8 mouse cellular contexts compared by ENCODE assay signal in the genomic region with DNA sequence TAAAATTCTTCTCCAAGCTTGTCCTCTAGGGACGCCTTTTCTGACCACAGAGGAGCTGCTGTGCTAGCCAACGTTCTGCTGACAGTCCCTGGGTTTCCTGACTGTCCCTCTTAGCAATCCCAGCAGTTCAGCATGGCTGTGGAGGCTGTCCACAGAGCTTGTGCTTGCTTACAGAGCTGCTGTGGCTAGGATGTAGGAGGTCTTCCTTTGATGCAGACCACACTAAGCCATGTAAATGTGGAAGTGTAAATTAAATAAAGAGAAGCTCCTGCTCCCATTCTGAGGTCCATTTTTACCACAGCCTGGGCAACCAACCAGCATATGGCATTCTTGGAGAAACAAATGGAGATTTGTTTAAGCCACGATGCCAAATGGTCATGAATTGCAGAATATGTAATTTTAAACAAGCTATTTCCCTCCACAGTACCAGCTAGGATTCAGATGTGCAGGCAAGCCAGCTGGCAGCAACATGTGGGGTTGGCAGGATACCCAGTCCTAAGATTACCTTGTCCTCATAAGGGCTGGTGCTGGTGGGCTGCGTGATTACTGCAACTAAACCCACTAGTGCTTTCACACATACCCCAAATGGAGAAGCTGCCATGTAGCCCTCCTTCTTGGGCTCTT.
DNase-seq lines count a peak whose midpoint lies in the region; ATAC-seq and TF ChIP-seq lines count a peak whose summit lies in the region.

No protein-coding gene starts in this region.

- H3K27me3 ChIP-seq in intestine, embryonic 16.5 days (replicated peaks; ENCODE audit: control insufficient read depth, insufficient read depth, low read length) = no peaks in the 10 kb centered on the region
- no peaks in the 10 kb centered on the region for H3K27me3 ChIP-seq in intestine, postnatal 0 days (replicated peaks; ENCODE audit: control insufficient read depth, insufficient read depth, low read length)
- no peaks in the 10 kb centered on the region for H3K27me3 ChIP-seq in embryonic facial prominence, embryonic 10.5 days (replicated peaks; ENCODE audit: low read depth, poor library complexity, severe bottlenecking)
- no peaks in the 10 kb centered on the region for H3K27me3 ChIP-seq in hindbrain, embryonic 14.5 days (ENCODE audit: control insufficient read depth, insufficient read depth, low read length)

- no peaks in the 10 kb centered on the region for H3K36me3 ChIP-seq in intestine, embryonic 16.5 days (ENCODE audit: control insufficient read depth, insufficient read depth, low read length)
- H3K36me3 ChIP-seq in intestine, postnatal 0 days (ENCODE audit: control insufficient read depth, insufficient read depth) = no peaks in the 10 kb centered on the region
- peaks cover 4% of the 10 kb centered on the region; the same call in 1 of the 2 replicates for H3K36me3 ChIP-seq in embryonic facial prominence, embryonic 10.5 days (replicated peaks)
- H3K36me3 ChIP-seq in hindbrain, embryonic 14.5 days (replicated peaks; ENCODE audit: control insufficient read depth, insufficient read depth) = no peaks in the 10 kb centered on the region

- no peak overlapping the region for H3K4me3 ChIP-seq in intestine, embryonic 16.5 days (ENCODE audit: low read length)
- H3K4me3 ChIP-seq in intestine, postnatal 0 days (ENCODE audit: low read depth, low read length) = no peak overlapping the region
- no peak overlapping the region for H3K4me3 ChIP-seq in embryonic facial prominence, embryonic 10.5 days
- H3K4me3 ChIP-seq in hindbrain, embryonic 14.5 days (replicated peaks; ENCODE audit: low read length) = no peak overlapping the region

- H3K4me2 ChIP-seq in intestine, embryonic 16.5 days (ENCODE audit: low read depth, low read length) = no peak overlapping the region
- H3K4me2 ChIP-seq in intestine, postnatal 0 days (replicated peaks; ENCODE audit: low read depth) = no peak overlapping the region
- no peak overlapping the region for H3K4me2 ChIP-seq in hindbrain, embryonic 14.5 days (replicated peaks)

- no peaks in the 10 kb centered on the region for H3K9me3 ChIP-seq in intestine, embryonic 16.5 days (ENCODE audit: control insufficient read depth, low read length)
- no peaks in the 10 kb centered on the region for H3K9me3 ChIP-seq in intestine, postnatal 0 days (ENCODE audit: control insufficient read depth)
- H3K9me3 ChIP-seq in embryonic facial prominence, embryonic 10.5 days = no peaks in the 10 kb centered on the region
- no peaks in the 10 kb centered on the region for H3K9me3 ChIP-seq in hindbrain, embryonic 14.5 days (ENCODE audit: control insufficient read depth, low read length)

- WGBS in intestine, embryonic 16.5 days = 58% methylated on average over 4 of the region's 4 CpGs
- 59% methylated on average over 4 of the region's 4 CpGs for WGBS in intestine, postnatal 0 days
- 70% methylated on average over 4 of the region's 4 CpGs for WGBS in embryonic facial prominence, embryonic 10.5 days
- 47% methylated on average over 4 of the region's 4 CpGs for WGBS in hindbrain, embryonic 14.5 days

- H3K9ac ChIP-seq in intestine, embryonic 16.5 days (ENCODE audit: low read depth, low read length) = no peak overlapping the region
- no peak overlapping the region for H3K9ac ChIP-seq in intestine, postnatal 0 days (ENCODE audit: low read depth, low read length)
- no peak overlapping the region for H3K9ac ChIP-seq in hindbrain, embryonic 14.5 days

- no peak for DNase-seq in embryonic facial prominence, embryonic 10.5 days (ENCODE audit: low spot score)
- DNase-seq in hindbrain, embryonic 14.5 days (ENCODE audit: low spot score) = peak; percentile 38
- no peak for DNase-seq in c-Kit-positive CD71-positive TER-119-positive erythroid progenitor cells, embryonic 14.5 days (ENCODE audit: low spot score)
- no peak for DNase-seq in urinary bladder, postnatal 10 days (ENCODE audit: low spot score)
- no peak for DNase-seq in spleen, postnatal 14 days (ENCODE audit: low spot score in 2 of 2)

- no peak for TF ChIP-seq CTCF in intestine, postnatal 0 days (IDR thresholded peaks at IDR 0.05; ENCODE audit: low read depth)

- ATAC-seq in intestine, embryonic 16.5 days = no peak
- no peak for ATAC-seq in intestine, postnatal 0 days
- ATAC-seq in hindbrain, embryonic 14.5 days (ENCODE audit: low FRiP score) = no peak
- ATAC-seq in megakaryocyte, adult 5-6 weeks (ENCODE audit: poor library complexity, severe bottlenecking) = peak; percentile 47

- H3K4me1 ChIP-seq in intestine, embryonic 16.5 days (ENCODE audit: control insufficient read depth, insufficient read depth, low read length) = peaks cover 8% of the 10 kb centered on the region; the same call in 1 of the 2 replicates
- H3K4me1 ChIP-seq in intestine, postnatal 0 days (replicated peaks; ENCODE audit: control insufficient read depth, insufficient read depth, low read length) = 0 out of 2 replicates have a peak, but pooled peaks cover 2% of the 10 kb centered on the region
- peaks cover 45% of the 10 kb centered on the region for H3K4me1 ChIP-seq in embryonic facial prominence, embryonic 10.5 days
- peaks cover 8% of the 10 kb centered on the region; the same call in 1 of the 2 replicates for H3K4me1 ChIP-seq in hindbrain, embryonic 14.5 days (replicated peaks; ENCODE audit: control insufficient read depth, insufficient read depth, low read length)

- 0 out of 2 replicates have a peak overlapping the region, but pooled peaks have one; percentile 38 for H3K27ac ChIP-seq in intestine, embryonic 16.5 days (ENCODE audit: low read length)
- no peak overlapping the region for H3K27ac ChIP-seq in intestine, postnatal 0 days (ENCODE audit: low read depth, low read length)
- H3K27ac ChIP-seq in embryonic facial prominence, embryonic 10.5 days (replicated peaks) = peak overlapping the region; percentile 60
- H3K27ac ChIP-seq in hindbrain, embryonic 14.5 days = peak overlapping the region; percentile 63; the same call in 1 of the 2 replicates
